Mouse (Mus musculus): ENCODE results near the gene Tor1b. TPM values are rescaled to one million over a fixed set of nuclear protein-coding genes. Genes with fewer than 3 reads are reported as not detected.

The Tor1b gene
- total and polyA plus RNA-seq, 3 experiments = 33.0 to 55.6 (median 36.9) TPM

- TF ChIP-seq TBP (IDR thresholded peaks at IDR 0.05; ENCODE audit: low read depth, low read length) = peak; percentile 55; the same call in 1 of the 2 replicates
- TF ChIP-seq POLR2A (IDR thresholded peaks at IDR 0.05; ENCODE audit: control insufficient read depth in 1 of 2, insufficient read depth in 1 of 2, low read depth in 1 of 2, low read length in 2 of 2, poor library complexity in 1 of 2) = no peak
- TF ChIP-seq E2F4 (IDR thresholded peaks at IDR 0.05; ENCODE audit: borderline replicate concordance, low read depth, low read length) = no peak
- TF ChIP-seq MYC (IDR thresholded peaks at IDR 0.05; ENCODE audit: low read depth, low read length) = peak; percentile 76; the same call in 1 of the 2 replicates
- TF ChIP-seq POLR2AphosphoS2 (IDR thresholded peaks at IDR 0.05; ENCODE audit: low read length) = no peak
Observed at GRCm38 (mm10) chr2:30933917-30934450, 18.8 kb upstream of the Tor1b start (continued).

GRCm38 (mm10) chr2:30936808-30937207 lies 16.0 kb upstream of the Tor1b start:
- Histone ChIP-seq H3K4me3 (ENCODE audit: control insufficient read depth in 1 of 2, insufficient read depth in 1 of 2, low read depth in 2 of 2, low read length in 2 of 2) (no peak overlapping the region), H3K9ac (ENCODE audit: control insufficient read depth, low read depth, low read length, poor library complexity, severe bottlenecking) (no peak overlapping the region), H3K36me3 (ENCODE audit: control insufficient read depth in 1 of 2, insufficient read depth in 2 of 2, low read length in 2 of 2) (peaks cover 0 to 5% of the 10 kb centered on the region in 2 experiments; a peak in 1 of 4 replicates), H3K9me3 (replicated peaks; ENCODE audit: insufficient read depth, low read length) (no peaks in the 10 kb centered on the region), H3K27ac (ENCODE audit: control insufficient read depth, low read depth, low read length) (no peak overlapping the region), H3K27me3 (ENCODE audit: control insufficient read depth in 1 of 2, insufficient read depth in 2 of 2, low read length in 2 of 2) (no peaks in the 10 kb centered on the region), H3K79me2 (ENCODE audit: control insufficient read depth, insufficient read depth, low read length, poor library complexity) (no peaks in the 10 kb centered on the region; the same call in 1 of the 2 replicates), H3K4me1 (ENCODE audit: control insufficient read depth in 1 of 2, insufficient read depth in 2 of 2, low read length in 2 of 2) (peaks cover 0 to 1% of the 10 kb centered on the region in 2 experiments; a peak in 2 of 4 replicates)
- TF ChIP-seq TCF12 (IDR thresholded peaks at IDR 0.05; ENCODE audit: low read depth, low read length) (no peak), USF2 (IDR thresholded peaks at IDR 0.05; ENCODE audit: borderline replicate concordance in 1 of 2, insufficient read depth in 1 of 2, low read depth in 1 of 2, low read length in 2 of 2) (no peak), KAT2A (conservative IDR thresholded peaks at IDR 0.05; ENCODE audit: low read depth, low read length) (no peak), POLR2AphosphoS5 (IDR thresholded peaks at IDR 0.05; ENCODE audit: borderline replicate concordance, low read depth, low read length) (no peak), POLR2A (IDR thresholded peaks at IDR 0.05; ENCODE audit: control insufficient read depth in 1 of 2, insufficient read depth in 1 of 2, low read depth in 1 of 2, low read length in 2 of 2, poor library complexity in 1 of 2) (no peak), MAZ (IDR thresholded peaks at IDR 0.05; ENCODE audit: low read depth, low read length) (no peak), JUND (IDR thresholded peaks at IDR 0.05; ENCODE audit: low read depth, low read length) (no peak), USF1 (IDR thresholded peaks at IDR 0.05; ENCODE audit: low read depth, low read length) (no peak), CHD2 (IDR thresholded peaks at IDR 0.05; ENCODE audit: low read length) (no peak), ETS1 (IDR thresholded peaks at IDR 0.05; ENCODE audit: low read depth, low read length) (no peak), RCOR1 (IDR thresholded peaks at IDR 0.05; ENCODE audit: low read depth, low read length) (no peak), SMC3 (IDR thresholded peaks at IDR 0.05; ENCODE audit: low read depth, low read length) (no peak), EP300 (IDR thresholded peaks at IDR 0.05; ENCODE audit: low read depth in 1 of 2, low read length in 2 of 2) (no peak), NELFE (IDR thresholded peaks at IDR 0.05; ENCODE audit: low read depth, low read length) (no peak), ZKSCAN1 (IDR thresholded peaks at IDR 0.05; ENCODE audit: low read depth, low read length) (no peak), TBP (IDR thresholded peaks at IDR 0.05; ENCODE audit: low read depth, low read length) (no peak), POLR2AphosphoS2 (IDR thresholded peaks at IDR 0.05; ENCODE audit: low read length) (no peak)
- DNase-seq (ENCODE audit: low read depth, low spot score) = no peak
